Comparison of ENCODE assay signal across 10 mouse cellular contexts in genomic region chr16:81201471-81201870, GRCm38 (mm10). TPM values are rescaled to one million over a fixed set of nuclear protein-coding genes. Genes with fewer than 3 reads are reported as not detected.
DNase-seq lines count a peak whose midpoint lies in the region; ATAC-seq and TF ChIP-seq lines count a peak whose summit lies in the region.
"Had no signal": no experiment of that assay in that cellular context is flagged by ENCODE, and none has a peak within 500 bp of the region (broad histone marks: within the 10 kb centered on the region; RNA-seq: fewer than 3 reads in every experiment).

No protein-coding gene starts in this region.

- H3K9ac ChIP-seq in stomach, embryonic 14.5 days (replicated peaks; ENCODE audit: low read depth, low read length) = no peak overlapping the region
- no peak overlapping the region for H3K9ac ChIP-seq in stomach, postnatal 0 days (ENCODE audit: low read length)
- no peak overlapping the region for H3K9ac ChIP-seq in stomach, embryonic 16.5 days (ENCODE audit: low read length)

- no peak for ATAC-seq in stomach, embryonic 14.5 days (ENCODE audit: insufficient number of reproducible peaks, insufficient read depth, low FRiP score, low read depth)
- ATAC-seq in stomach, postnatal 0 days (ENCODE audit: low FRiP score, low TSS enrichment) = no peak
- no peak for ATAC-seq in stomach, embryonic 16.5 days (ENCODE audit: insufficient read depth, low FRiP score)

- 3% methylated on average over 5 of the region's 5 CpGs for WGBS in cerebellum, adult 2 months
- WGBS in stomach, embryonic 14.5 days = 29% methylated on average over 5 of the region's 5 CpGs
- WGBS in stomach, postnatal 0 days = 28% methylated on average over 5 of the region's 5 CpGs
- 51% methylated on average over 5 of the region's 5 CpGs for WGBS in midbrain, embryonic 10.5 days
- 37% methylated on average over 5 of the region's 5 CpGs for WGBS in stomach, embryonic 16.5 days

- H3K4me1 ChIP-seq in cerebellum, adult 2 months (ENCODE audit: control insufficient read depth, insufficient read depth, low read length) = peaks cover 3% of the 10 kb centered on the region
- H3K4me1 ChIP-seq in stomach, embryonic 14.5 days (ENCODE audit: control insufficient read depth, insufficient read depth, low read length) = no peaks in the 10 kb centered on the region
- no peaks in the 10 kb centered on the region for H3K4me1 ChIP-seq in stomach, postnatal 0 days (replicated peaks; ENCODE audit: control insufficient read depth, insufficient read depth)
- H3K4me1 ChIP-seq in midbrain, embryonic 10.5 days = peaks cover 9% of the 10 kb centered on the region
- H3K4me1 ChIP-seq in stomach, embryonic 16.5 days (ENCODE audit: control insufficient read depth, insufficient read depth, low read length) = no peaks in the 10 kb centered on the region

- DNase-seq in cerebellum, adult 2 months = no peak
- DNase-seq in cerebellum, adult 9-10 months = no peak
- no peak for DNase-seq in stomach, postnatal 0 days (ENCODE audit: low spot score)
- DNase-seq in midbrain, embryonic 10.5 days (ENCODE audit: low spot score) = no peak
- no peak for DNase-seq in gastrocnemius, postnatal 10 days
- no peak for DNase-seq in gastrocnemius, adult 2 months

- H3K4me2 ChIP-seq in stomach, embryonic 14.5 days (replicated peaks; ENCODE audit: low read depth, low read length) = peak overlapping the region; percentile 80; the same call in 1 of the 2 replicates
- no peak overlapping the region for H3K4me2 ChIP-seq in stomach, postnatal 0 days (replicated peaks; ENCODE audit: low read depth)
- H3K4me2 ChIP-seq in stomach, embryonic 16.5 days (ENCODE audit: low read depth, low read length) = peak overlapping the region; percentile 95

- no peak for TF ChIP-seq CTCF in cerebellum, adult 2 months (IDR thresholded peaks at IDR 0.05; ENCODE audit: borderline replicate concordance, insufficient read depth, low read depth, low read length)
- no peak for TF ChIP-seq CTCF in stomach, postnatal 0 days (IDR thresholded peaks at IDR 0.05; ENCODE audit: low read depth)
- no peak for TF ChIP-seq CTCF in gastrocnemius, adult 2 months (IDR thresholded peaks at IDR 0.05)

- H3K4me3 ChIP-seq in cerebellum, adult 2 months (replicated peaks; ENCODE audit: insufficient read depth, low read depth, low read length) = peak overlapping the region; percentile 78
- peak overlapping the region; percentile 52; the same call in 1 of the 2 replicates for H3K4me3 ChIP-seq in stomach, embryonic 14.5 days (ENCODE audit: low read depth, low read length)
- no peak overlapping the region for H3K4me3 ChIP-seq in stomach, postnatal 0 days (ENCODE audit: low read depth, low read length)
- H3K4me3 ChIP-seq in midbrain, embryonic 10.5 days = peak overlapping the region; percentile 67
- H3K4me3 ChIP-seq in stomach, embryonic 16.5 days (replicated peaks; ENCODE audit: low read length) = peak overlapping the region; percentile 69
- no peak overlapping the region for H3K4me3 ChIP-seq in gastrocnemius, adult 2 months

- TF ChIP-seq POLR2A in cerebellum, adult 2 months (IDR thresholded peaks at IDR 0.05; ENCODE audit: borderline replicate concordance, insufficient read depth, low read length) = no peak

- TF ChIP-seq EP300 in stomach, postnatal 0 days (optimal IDR thresholded peaks at IDR 0.05) = no peak

- H3K9me3 ChIP-seq in stomach, embryonic 14.5 days (ENCODE audit: control insufficient read depth, low read depth, low read length) = no peaks in the 10 kb centered on the region
- no peaks in the 10 kb centered on the region for H3K9me3 ChIP-seq in stomach, postnatal 0 days (ENCODE audit: control insufficient read depth, low read length)
- H3K9me3 ChIP-seq in midbrain, embryonic 10.5 days (replicated peaks) = no peaks in the 10 kb centered on the region
- no peaks in the 10 kb centered on the region for H3K9me3 ChIP-seq in stomach, embryonic 16.5 days (replicated peaks; ENCODE audit: control insufficient read depth, low read length)
- H3K9me3 ChIP-seq: limb, embryonic 12.5 days; megakaryocyte, embryonic 14.5 days had no signal

- intact Hi-C loops in gastrocnemius, adult 2 months (cut with DNase I) = no loop called here

- H3K27ac ChIP-seq in cerebellum, adult 2 months (ENCODE audit: insufficient read depth, low read length) = no peak overlapping the region
- H3K27ac ChIP-seq in stomach, embryonic 14.5 days (ENCODE audit: low read length) = no peak overlapping the region
- no peak overlapping the region for H3K27ac ChIP-seq in stomach, postnatal 0 days (replicated peaks)
- no peak overlapping the region for H3K27ac ChIP-seq in midbrain, embryonic 10.5 days (replicated peaks)
- no peak overlapping the region for H3K27ac ChIP-seq in stomach, embryonic 16.5 days (ENCODE audit: low read length)
- no peak overlapping the region for H3K27ac ChIP-seq in gastrocnemius, adult 2 months
- H3K27ac ChIP-seq: limb, embryonic 12.5 days had no signal

- H3K27me3 ChIP-seq in cerebellum, adult 2 months (ENCODE audit: control insufficient read depth, insufficient read depth, low read length) = no peaks in the 10 kb centered on the region
- H3K27me3 ChIP-seq in stomach, embryonic 14.5 days (ENCODE audit: control insufficient read depth, insufficient read depth, low read length) = no peaks in the 10 kb centered on the region
- no peaks in the 10 kb centered on the region for H3K27me3 ChIP-seq in stomach, postnatal 0 days (ENCODE audit: control insufficient read depth, insufficient read depth, low read length)
- no peaks in the 10 kb centered on the region for H3K27me3 ChIP-seq in midbrain, embryonic 10.5 days (ENCODE audit: low read depth, poor library complexity, severe bottlenecking)
- no peaks in the 10 kb centered on the region for H3K27me3 ChIP-seq in stomach, embryonic 16.5 days (ENCODE audit: control insufficient read depth, insufficient read depth, low read length)
- H3K27me3 ChIP-seq: limb, embryonic 12.5 days had no signal

- no peaks in the 10 kb centered on the region for H3K36me3 ChIP-seq in stomach, embryonic 14.5 days (ENCODE audit: control insufficient read depth, insufficient read depth, low read length)
- no peaks in the 10 kb centered on the region for H3K36me3 ChIP-seq in stomach, postnatal 0 days (ENCODE audit: control insufficient read depth, insufficient read depth, low read length)
- H3K36me3 ChIP-seq in midbrain, embryonic 10.5 days = no peaks in the 10 kb centered on the region
- H3K36me3 ChIP-seq in stomach, embryonic 16.5 days (ENCODE audit: control insufficient read depth, insufficient read depth, low read length) = no peaks in the 10 kb centered on the region
- H3K36me3 ChIP-seq: limb, embryonic 12.5 days had no signal

RNA-seq across cellular contexts. Expression of gene Ncam2, which starts 1.0 kb away (rescaled TPM):
- polyA plus RNA-seq in cerebellum, adult 2 months (2012; rRNA removed) = 12.9 and 14.0 TPM in 2 replicates
- polyA plus RNA-seq in stomach, embryonic 14.5 days (2014; fragmentation: Nextera tagmentation; extraction: Ambion mirVana) = 3.9 and 4.4 TPM in 2 replicates
- polyA plus RNA-seq in stomach, postnatal 0 days (2015; fragmentation: Nextera tagmentation; extraction: Ambion mirVana) = 1.3 and 1.6 TPM in 2 replicates
- 1.3 and 2.4 TPM in 2 replicates for polyA plus RNA-seq in midbrain, embryonic 10.5 days (2016; fragmentation: Nextera tagmentation; extraction: Ambion mirVana)
- 1.7 and 2.1 TPM in 2 replicates for polyA plus RNA-seq in stomach, embryonic 16.5 days (2015; fragmentation: Nextera tagmentation; extraction: Ambion mirVana)
- total RNA-seq in gastrocnemius, postnatal 10 days (2021) = 1 to 10 TPM in 1 of 2 experiments, under 1 TPM in 1; 0.59 to 1.3 TPM
- not detected for total RNA-seq in gastrocnemius, adult 2 months (2021)

Comparison
In these comparisons a context has a peak if more than half of its experiments do, and no peak if none do; other contexts are left out.
1. H3K4me3 ChIP-seq: peak in cerebellum, adult 2 months (single experiment), stomach, embryonic 14.5 days (single experiment), midbrain, embryonic 10.5 days (single experiment) and stomach, embryonic 16.5 days (single experiment); none in stomach, postnatal 0 days (single experiment) and gastrocnemius, adult 2 months (single experiment).